Mouse (Mus musculus): ENCODE data around the gene Tex13c2.

Gene Tex13c2

DNA sequence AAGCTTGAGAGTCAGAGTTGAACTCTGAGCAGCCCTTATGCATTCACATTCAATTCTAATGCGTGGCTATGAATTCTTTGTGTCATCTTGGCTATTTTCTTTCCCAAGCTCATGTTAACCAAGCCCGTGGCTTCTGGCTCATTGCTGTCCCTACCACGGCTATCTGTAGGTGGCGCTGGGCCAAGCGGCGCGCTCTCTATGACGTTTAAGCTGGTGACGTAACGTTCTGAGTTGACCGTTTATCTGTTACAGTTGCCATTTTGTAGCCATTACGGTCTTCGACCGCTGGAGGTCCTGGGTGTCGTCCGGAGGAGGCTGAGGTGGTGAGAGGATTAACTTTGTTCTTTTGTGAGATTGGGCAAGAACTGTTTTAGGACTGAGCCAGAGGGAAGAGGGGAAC, at the start of gene Tex13c2:
Gene Tex13c2, plus strand, starts transcription at position 246 of the 400 bp plus-strand sequence.
- CTCF ChIA-PET, result no interaction called here

DNA sequence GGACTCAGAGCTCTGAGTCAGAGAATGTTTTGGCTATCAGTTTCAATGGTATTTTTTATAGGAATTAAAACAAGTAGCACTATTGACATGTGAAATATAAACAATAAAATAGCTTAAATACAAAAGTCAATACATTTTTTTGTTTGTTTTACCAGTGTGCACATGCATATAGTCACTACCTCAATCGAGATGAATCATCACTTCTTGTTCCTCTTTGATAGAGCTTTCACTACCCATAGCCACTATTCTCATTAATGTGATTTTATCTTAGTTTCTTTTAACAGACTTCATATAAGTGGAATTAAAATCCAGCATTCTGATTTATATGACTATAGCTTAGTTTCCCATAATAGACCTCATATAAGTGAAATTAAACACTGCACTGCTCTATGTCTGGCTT, 39.2 kb upstream of the Tex13c2 start:
- CTCF ChIA-PET, result no interaction called here

DNA sequence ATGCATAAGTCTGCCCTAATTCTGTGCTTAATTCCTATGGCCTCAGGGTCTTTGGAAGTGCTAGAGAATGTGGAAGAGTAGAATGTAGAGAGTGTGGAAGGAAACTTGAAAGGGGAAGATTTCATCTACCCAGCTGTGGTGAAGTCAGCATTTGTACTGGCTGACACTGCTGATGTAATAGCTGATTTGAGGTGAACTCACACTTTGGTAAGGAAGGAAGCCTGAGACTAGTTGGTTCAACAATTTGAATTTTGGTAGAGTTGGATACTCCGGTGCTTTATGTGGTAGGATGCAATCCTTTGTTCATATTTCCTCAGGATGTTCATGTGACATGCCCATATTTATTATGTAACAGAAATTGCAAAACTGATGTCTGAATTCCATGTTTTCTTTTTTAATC, 36.5 kb upstream of the Tex13c2 start:
- CTCF ChIA-PET, result no interaction called here

GRCm38 (mm10) chrX:42454533-42454932, 35.0 kb upstream of the Tex13c2 start:
- CTCF ChIA-PET, result no interaction called here

- CTCF ChIA-PET, result no interaction called here
Measured at GRCm38 (mm10) chrX:42490336-42490735, 845 bp downstream of the Tex13c2 start.

DNA sequence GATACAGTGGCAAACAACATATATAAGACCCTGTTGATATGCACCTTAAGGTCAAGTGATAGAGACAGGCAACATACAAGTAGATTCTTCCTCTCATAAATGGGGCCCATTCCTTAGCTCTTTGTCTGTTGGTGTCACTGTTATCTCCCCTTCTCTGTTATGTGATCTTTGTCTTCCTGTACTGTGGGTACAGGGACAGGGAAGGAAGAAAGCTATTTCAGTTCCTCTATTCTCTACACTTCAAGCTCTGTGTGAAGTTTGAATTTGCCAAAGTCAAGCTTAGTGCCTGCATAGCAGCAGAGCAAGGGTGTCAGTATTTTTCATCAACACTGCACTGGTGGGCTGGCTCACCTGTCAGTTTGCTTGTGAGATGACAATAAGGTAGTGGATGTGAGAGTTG, 11.0 kb downstream of the Tex13c2 start:
- CTCF ChIA-PET, result interaction anchor here (1.2 kb wide), 1 partner anchor 11 kb away, joined by 3 read pairs; no protein-coding TSS in a partner anchor

DNA sequence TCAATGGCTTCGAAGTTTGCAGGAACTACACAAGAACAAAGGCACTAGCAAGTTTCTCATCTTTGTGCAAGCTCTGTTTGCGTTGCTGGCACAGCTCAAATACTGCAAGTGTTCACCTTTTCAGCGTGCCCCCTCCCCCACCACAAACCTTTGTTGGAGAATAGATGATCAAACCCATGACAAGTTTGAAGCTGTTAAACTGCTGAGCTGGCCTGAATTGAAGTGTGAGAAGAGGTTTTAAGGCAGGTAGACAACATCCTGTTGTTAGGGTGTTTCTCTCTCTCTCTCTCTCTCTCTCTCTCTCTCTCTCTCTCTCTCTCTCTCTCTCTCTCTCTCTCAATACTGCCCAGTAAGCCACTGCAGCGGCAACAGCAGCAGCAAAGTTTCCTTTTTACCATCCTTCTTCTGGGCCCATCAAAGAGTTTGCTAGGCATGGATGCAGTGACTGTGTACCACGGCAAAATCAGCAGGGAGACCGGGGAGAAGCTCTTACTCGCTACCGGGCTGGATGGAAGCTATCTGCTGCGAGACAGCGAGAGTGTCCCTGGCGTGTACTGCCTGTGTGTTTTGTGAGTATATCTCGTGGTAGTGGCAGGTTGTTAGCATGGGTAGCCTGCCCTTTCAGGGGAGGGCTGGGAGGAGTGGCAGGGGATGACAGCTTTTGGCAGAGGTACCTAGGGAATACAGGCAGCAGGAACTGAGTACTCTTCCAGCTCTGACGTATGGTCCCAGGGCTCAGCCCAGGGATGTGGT, 13.0 kb downstream of the Tex13c2 start, which contains the start of gene Sh2d1a:
Gene Sh2d1a, plus strand, starts transcription at position 163 of the 753 bp plus-strand sequence.
- CTCF ChIA-PET, result no interaction called here

- CTCF ChIA-PET, result interaction anchor here (1.2 kb wide), 1 partner anchor 11 kb away, joined by 3 read pairs; no protein-coding TSS in a partner anchor
Measured at GRCm38 (mm10) chrX:42511105-42511504, 21.6 kb downstream of the Tex13c2 start.

GRCm38 (mm10) chrX:42512567-42512966, 23.1 kb downstream of the Tex13c2 start:
- CTCF ChIA-PET, result no interaction called here

DNA sequence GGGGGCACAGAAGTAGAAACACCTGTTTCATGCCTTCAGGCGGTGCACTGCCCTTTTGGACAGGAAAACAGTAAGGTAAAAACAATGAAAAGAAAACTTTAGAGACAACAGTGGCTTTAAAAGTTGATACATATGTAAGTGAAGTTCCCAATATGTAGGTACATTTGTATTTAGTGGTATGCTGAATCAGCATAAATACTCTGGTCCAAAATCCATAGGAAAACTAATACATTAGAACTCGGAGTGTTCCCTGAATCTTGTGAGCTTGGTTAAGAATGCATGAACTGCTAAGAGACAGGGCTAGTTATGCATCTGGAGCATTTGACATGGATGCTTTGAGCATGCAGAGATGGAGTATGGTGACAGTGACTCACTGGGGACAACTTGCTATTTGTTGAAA, 33.4 kb downstream of the Tex13c2 start:
- CTCF ChIA-PET, result no interaction called here

DNA sequence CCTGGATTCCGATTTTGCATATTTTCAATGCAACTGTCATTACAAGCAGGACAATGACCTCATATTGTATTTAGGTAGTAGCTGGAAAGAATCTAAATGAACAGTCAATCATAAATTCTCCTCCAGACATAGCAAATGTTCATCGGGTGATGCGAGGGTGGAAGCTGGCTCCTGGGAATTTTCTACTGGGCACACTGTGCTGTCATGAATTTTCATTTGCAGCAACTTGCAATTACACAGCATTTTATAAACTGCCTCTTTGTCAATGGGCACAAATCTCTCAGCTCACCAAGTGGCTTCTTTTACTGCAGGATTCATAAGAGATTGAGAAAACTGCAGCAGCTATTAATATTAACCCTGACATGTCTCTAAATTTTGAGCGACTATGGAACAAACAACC, 41.2 kb downstream of the Tex13c2 start:
- CTCF ChIA-PET, result no interaction called here

GRCm38 (mm10) chrX:42540030-42540755, 50.7 kb downstream of the Tex13c2 start:
- CTCF ChIA-PET, result no interaction called here

- CTCF ChIA-PET, result no interaction called here
Measured at GRCm38 (mm10) chrX:42540756-42541053, 51.2 kb downstream of the Tex13c2 start.

Data from spleen, embryonic (tissue).